Mouse (Mus musculus): ENCODE data around the gene Sprr2i. TPM values are rescaled to one million over a fixed set of nuclear protein-coding genes. Genes with fewer than 3 reads are reported as not detected.

Gene Sprr2i
- not detected in 2 replicates for polyA plus RNA-seq (2016; fragmentation: Nextera tagmentation; extraction: Ambion mirVana)

- H3K9me3 ChIP-seq: no peaks in the 10 kb centered on the region
- no peak for ATAC-seq (ENCODE audit: low FRiP score, low read depth)
These were observed at the start of gene Sprr2i for GRCm38 (mm10) chr3:92407691-92408090. Sprr2i (plus strand) TSS chr3:92407991.

GRCm38 (mm10) chr3:92361619-92362018, 46.2 kb upstream of the Sprr2i start:
- Histone ChIP-seq H3K4me1 (no peaks in the 10 kb centered on the region), H3K4me3 (no peak overlapping the region), H3K9ac (replicated peaks) (no peak overlapping the region), H3K36me3 (no peaks in the 10 kb centered on the region), H3K27ac (replicated peaks) (no peak overlapping the region), H3K27me3 (no peaks in the 10 kb centered on the region), H3K9me3 (no peaks in the 10 kb centered on the region), H3K4me2 (replicated peaks) (no peak overlapping the region)
- ATAC-seq (ENCODE audit: low FRiP score, low read depth): no peak

More at GRCm38 (mm10) chr3:92407691-92408090, at the start of gene Sprr2i:
- 92% methylated on average over 2 of the region's 2 CpGs for WGBS
- no peak within 1 kb of the TSS for H3K27ac ChIP-seq (replicated peaks)
- H3K27me3 ChIP-seq: no peaks in the 10 kb centered on the region
- no peaks in the 10 kb centered on the region for H3K36me3 ChIP-seq
- H3K9ac ChIP-seq (replicated peaks): no peak within 1 kb of the TSS
- no peaks in the 10 kb centered on the region for H3K4me1 ChIP-seq
- H3K4me2 ChIP-seq (replicated peaks): no peak within 1 kb of the TSS
- H3K4me3 ChIP-seq: no peak within 1 kb of the TSS

- Histone ChIP-seq H3K9me3 (no peaks in the 10 kb centered on the region), H3K4me3 (no peak within 1 kb of the TSS), H3K36me3 (no peaks in the 10 kb centered on the region), H3K27me3 (no peaks in the 10 kb centered on the region), H3K4me1 (no peaks in the 10 kb centered on the region), H3K9ac (replicated peaks) (no peak within 1 kb of the TSS), H3K4me2 (replicated peaks) (no peak within 1 kb of the TSS), H3K27ac (replicated peaks) (no peak within 1 kb of the TSS)
- 63% methylated on average over 3 of the region's 3 CpGs for WGBS
- no peak for ATAC-seq (ENCODE audit: low FRiP score, low read depth)
These were observed 42.9 kb upstream of the Sprr2i start, which contains the start of gene Sprr2f for GRCm38 (mm10) chr3:92364887-92365286. Sprr2f (plus strand) TSS chr3:92365187.

GRCm38 (mm10) chr3:92373613-92374012, 34.2 kb upstream of the Sprr2i start:
- no peaks in the 10 kb centered on the region for H3K36me3 ChIP-seq
- H3K9ac ChIP-seq (replicated peaks): no peak overlapping the region
- no peaks in the 10 kb centered on the region for H3K27me3 ChIP-seq
- no peak overlapping the region for H3K27ac ChIP-seq (replicated peaks)
- H3K4me1 ChIP-seq: no peaks in the 10 kb centered on the region
- H3K4me3 ChIP-seq: no peak overlapping the region
- ATAC-seq (ENCODE audit: low FRiP score, low read depth): no peak
- no peak overlapping the region for H3K4me2 ChIP-seq (replicated peaks)
- H3K9me3 ChIP-seq: no peaks in the 10 kb centered on the region
- WGBS: 81% methylated on average over 2 of the region's 2 CpGs

GRCm38 (mm10) chr3:92385385-92385784, 22.4 kb upstream of the Sprr2i start, which contains the start of gene Sprr2h:
Sprr2h (plus strand) TSS chr3:92385685.
- no peak within 1 kb of the TSS for H3K4me3 ChIP-seq
- H3K9ac ChIP-seq (replicated peaks): no peak within 1 kb of the TSS
- H3K9me3 ChIP-seq: no peaks in the 10 kb centered on the region
- no peak within 1 kb of the TSS for H3K4me2 ChIP-seq (replicated peaks)
- H3K36me3 ChIP-seq: no peaks in the 10 kb centered on the region
- H3K4me1 ChIP-seq: no peaks in the 10 kb centered on the region
- no peaks in the 10 kb centered on the region for H3K27me3 ChIP-seq
- ATAC-seq (ENCODE audit: low FRiP score, low read depth): no peak
- WGBS: 71% methylated on average over 1 of the region's 1 CpGs
- no peak within 1 kb of the TSS for H3K27ac ChIP-seq (replicated peaks)

- Histone ChIP-seq H3K4me3 (no peak overlapping the region), H3K27ac (replicated peaks) (no peak overlapping the region), H3K27me3 (no peaks in the 10 kb centered on the region), H3K4me2 (replicated peaks) (no peak overlapping the region), H3K36me3 (no peaks in the 10 kb centered on the region), H3K9me3 (no peaks in the 10 kb centered on the region), H3K9ac (replicated peaks) (no peak overlapping the region), H3K4me1 (no peaks in the 10 kb centered on the region)
- 55% methylated on average over 1 of the region's 1 CpGs for WGBS
- ATAC-seq (ENCODE audit: low FRiP score, low read depth): no peak
These were observed 13.5 kb upstream of the Sprr2i start for GRCm38 (mm10) chr3:92394301-92394700.

- no peaks in the 10 kb centered on the region for H3K9me3 ChIP-seq
- H3K27ac ChIP-seq (replicated peaks): no peak within 1 kb of the TSS
- no peak for ATAC-seq (ENCODE audit: low FRiP score, low read depth)
- no peak within 1 kb of the TSS for H3K4me3 ChIP-seq
- H3K4me2 ChIP-seq (replicated peaks): no peak within 1 kb of the TSS
- H3K27me3 ChIP-seq: no peaks in the 10 kb centered on the region
- no peaks in the 10 kb centered on the region for H3K36me3 ChIP-seq
- no peak within 1 kb of the TSS for H3K9ac ChIP-seq (replicated peaks)
- 90% methylated on average over 2 of the region's 2 CpGs for WGBS
- H3K4me1 ChIP-seq: no peaks in the 10 kb centered on the region
These were observed 10.0 kb downstream of the Sprr2i start, which contains the start of gene Sprr2j-ps for GRCm38 (mm10) chr3:92417782-92418181. Sprr2j-ps (plus strand) TSS chr3:92418082.

GRCm38 (mm10) chr3:92429323-92429722, 21.5 kb downstream of the Sprr2i start, which contains the start of gene Gm9774:
Gm9774 (minus strand) TSS chr3:92429423.
- no peak within 1 kb of the TSS for H3K27ac ChIP-seq (replicated peaks)
- no peak within 1 kb of the TSS for H3K9ac ChIP-seq (replicated peaks)
- 94% methylated on average over 6 of the region's 6 CpGs for WGBS
- no peak for ATAC-seq (ENCODE audit: low FRiP score, low read depth)
- H3K4me1 ChIP-seq: no peaks in the 10 kb centered on the region
- H3K36me3 ChIP-seq: no peaks in the 10 kb centered on the region
- H3K9me3 ChIP-seq: no peaks in the 10 kb centered on the region
- no peaks in the 10 kb centered on the region for H3K27me3 ChIP-seq
- no peak within 1 kb of the TSS for H3K4me3 ChIP-seq
- no peak within 1 kb of the TSS for H3K4me2 ChIP-seq (replicated peaks)

GRCm38 (mm10) chr3:92432282-92432681, 24.5 kb downstream of the Sprr2i start, which contains the start of gene Sprr2k:
Sprr2k (plus strand) TSS chr3:92432582.
- H3K4me3 ChIP-seq: no peak within 1 kb of the TSS
- no peak within 1 kb of the TSS for H3K9ac ChIP-seq (replicated peaks)
- H3K27ac ChIP-seq (replicated peaks): no peak within 1 kb of the TSS
- H3K4me2 ChIP-seq (replicated peaks): no peak within 1 kb of the TSS
- no peaks in the 10 kb centered on the region for H3K4me1 ChIP-seq
- no peaks in the 10 kb centered on the region for H3K36me3 ChIP-seq
- H3K9me3 ChIP-seq: no peaks in the 10 kb centered on the region
- H3K27me3 ChIP-seq: no peaks in the 10 kb centered on the region
- 94% methylated on average over 2 of the region's 2 CpGs for WGBS
- no peak for ATAC-seq (ENCODE audit: low FRiP score, low read depth)

- WGBS: 97% methylated on average over 3 of the region's 3 CpGs
These were observed 30.9 kb downstream of the Sprr2i start, which contains the start of gene Sprr1b for GRCm38 (mm10) chr3:92438689-92439088. Sprr1b (minus strand) TSS chr3:92438789.

GRCm38 (mm10) chr3:92440177-92440576, 32.4 kb downstream of the Sprr2i start:
- WGBS: 93% methylated on average over 3 of the region's 3 CpGs
- Histone ChIP-seq H3K27ac (replicated peaks) (no peak overlapping the region), H3K4me2 (replicated peaks) (no peak overlapping the region), H3K36me3 (no peaks in the 10 kb centered on the region), H3K4me3 (no peak overlapping the region), H3K9ac (replicated peaks) (no peak overlapping the region), H3K9me3 (no peaks in the 10 kb centered on the region), H3K4me1 (no peaks in the 10 kb centered on the region), H3K27me3 (no peaks in the 10 kb centered on the region)
- ATAC-seq (ENCODE audit: low FRiP score, low read depth): no peak

More at GRCm38 (mm10) chr3:92438689-92439088, 30.9 kb downstream of the Sprr2i start, which contains the start of gene Sprr1b:
- Histone ChIP-seq H3K4me3 (no peak within 1 kb of the TSS), H3K27me3 (no peaks in the 10 kb centered on the region), H3K27ac (replicated peaks) (no peak within 1 kb of the TSS), H3K4me2 (replicated peaks) (no peak within 1 kb of the TSS), H3K9me3 (no peaks in the 10 kb centered on the region), H3K9ac (replicated peaks) (no peak within 1 kb of the TSS), H3K36me3 (no peaks in the 10 kb centered on the region), H3K4me1 (no peaks in the 10 kb centered on the region)
- no peak for ATAC-seq (ENCODE audit: low FRiP score, low read depth)

GRCm38 (mm10) chr3:92455151-92455550, 47.4 kb downstream of the Sprr2i start:
- Histone ChIP-seq H3K4me1 (no peaks in the 10 kb centered on the region), H3K36me3 (no peaks in the 10 kb centered on the region), H3K4me3 (no peak overlapping the region), H3K27ac (replicated peaks) (no peak overlapping the region), H3K4me2 (replicated peaks) (no peak overlapping the region), H3K27me3 (no peaks in the 10 kb centered on the region), H3K9me3 (no peaks in the 10 kb centered on the region), H3K9ac (replicated peaks) (no peak overlapping the region)
- ATAC-seq (ENCODE audit: low FRiP score, low read depth): no peak
- 86% methylated on average over 5 of the region's 5 CpGs for WGBS

GRCm38 (mm10) chr3:92458620-92459019, 50.8 kb downstream of the Sprr2i start, which contains the start of gene Sprr3:
Sprr3 (minus strand) TSS chr3:92458720.
- no peaks in the 10 kb centered on the region for H3K27me3 ChIP-seq
- H3K9ac ChIP-seq (replicated peaks): no peak within 1 kb of the TSS
- H3K9me3 ChIP-seq: no peaks in the 10 kb centered on the region
- no peaks in the 10 kb centered on the region for H3K4me1 ChIP-seq
- no peak within 1 kb of the TSS for H3K4me3 ChIP-seq
- ATAC-seq (ENCODE audit: low FRiP score, low read depth): no peak
- 71% methylated on average over 2 of the region's 2 CpGs for WGBS
- no peak within 1 kb of the TSS for H3K4me2 ChIP-seq (replicated peaks)
- H3K27ac ChIP-seq (replicated peaks): no peak within 1 kb of the TSS
- no peaks in the 10 kb centered on the region for H3K36me3 ChIP-seq

Measured in midbrain, embryonic 12.5 days (tissue).